Mouse (Mus musculus): ENCODE results near the gene Olfr693. TPM values are rescaled to one million over a fixed set of nuclear protein-coding genes. Genes with fewer than 3 reads are reported as not detected.

The Olfr693 gene
- polyA plus RNA-seq, 1 experiment from 2014 or later = 0.05 TPM

DNA sequence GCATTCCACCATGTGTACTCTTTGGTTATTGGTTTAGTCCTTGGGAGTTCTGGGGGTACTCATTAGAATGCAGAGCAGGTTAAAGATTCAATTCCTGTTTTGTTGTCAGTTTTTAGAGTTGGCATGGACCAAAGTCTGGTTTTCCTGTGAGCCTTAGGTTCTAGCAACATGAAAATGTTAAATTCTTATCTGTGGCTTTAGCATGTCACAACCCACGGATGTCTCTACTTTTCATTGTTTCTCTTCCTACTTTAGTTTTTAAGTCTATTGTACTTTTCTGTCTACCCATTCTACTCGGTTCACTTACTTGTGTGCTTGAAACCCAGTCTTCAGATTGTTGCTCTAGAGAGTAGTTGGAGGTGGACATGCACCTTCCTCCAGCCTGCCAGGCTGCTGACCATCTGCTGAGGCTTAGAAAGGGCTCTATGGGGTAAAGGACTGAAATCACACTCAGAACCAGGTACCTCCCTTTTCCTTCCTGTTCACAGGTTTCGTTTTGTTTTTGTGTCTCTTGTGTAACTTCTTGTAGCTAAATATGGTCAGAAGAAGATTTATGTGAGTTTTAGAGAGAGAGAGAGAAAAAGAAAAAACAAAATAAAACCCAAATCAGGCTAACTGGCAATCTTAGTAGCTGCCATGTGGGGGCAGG, 36.0 kb downstream of the Olfr693 start:
- no peaks in the 10 kb centered on the region for H3K9me3 ChIP-seq
- 79% methylated on average over 3 of the region's 3 CpGs for WGBS
- H3K36me3 ChIP-seq (replicated peaks) = no peaks in the 10 kb centered on the region
- no peaks in the 10 kb centered on the region for H3K27me3 ChIP-seq (replicated peaks; ENCODE audit: low read depth, poor library complexity, severe bottlenecking)
- H3K27ac ChIP-seq (replicated peaks) = no peak overlapping the region
- no peak overlapping the region for H3K4me3 ChIP-seq
- H3K4me1 ChIP-seq = no peaks in the 10 kb centered on the region
- DNase-seq (ENCODE audit: low spot score) = no peak

DNA sequence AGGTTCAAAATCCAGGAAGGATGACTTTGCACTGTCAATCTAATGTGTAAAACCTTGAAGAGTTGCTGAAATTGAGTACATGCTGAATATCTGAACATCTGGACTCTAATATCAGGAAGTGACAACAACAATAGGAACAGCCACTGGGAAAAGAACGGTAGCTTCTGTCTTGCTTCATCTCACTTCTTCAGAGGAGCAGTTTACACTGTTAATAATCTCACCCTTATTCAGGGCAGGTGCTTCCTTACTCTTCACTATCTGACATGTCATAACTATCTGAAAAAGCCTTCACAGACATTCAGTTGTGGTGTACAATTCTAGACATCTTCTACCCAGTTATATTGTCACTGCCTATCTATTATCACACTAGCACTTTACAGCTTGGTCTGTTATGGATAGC, 39.5 kb downstream of the Olfr693 start:
- WGBS = 82% methylated on average over 1 of the region's 1 CpGs
- H3K9me3 ChIP-seq = no peaks in the 10 kb centered on the region
- H3K36me3 ChIP-seq (replicated peaks) = no peaks in the 10 kb centered on the region
- no peaks in the 10 kb centered on the region for H3K27me3 ChIP-seq (replicated peaks; ENCODE audit: low read depth, poor library complexity, severe bottlenecking)
- H3K4me3 ChIP-seq = no peak overlapping the region
- no peak for DNase-seq (ENCODE audit: low spot score)
- no peaks in the 10 kb centered on the region for H3K4me1 ChIP-seq
- H3K27ac ChIP-seq (replicated peaks) = no peak overlapping the region

DNA sequence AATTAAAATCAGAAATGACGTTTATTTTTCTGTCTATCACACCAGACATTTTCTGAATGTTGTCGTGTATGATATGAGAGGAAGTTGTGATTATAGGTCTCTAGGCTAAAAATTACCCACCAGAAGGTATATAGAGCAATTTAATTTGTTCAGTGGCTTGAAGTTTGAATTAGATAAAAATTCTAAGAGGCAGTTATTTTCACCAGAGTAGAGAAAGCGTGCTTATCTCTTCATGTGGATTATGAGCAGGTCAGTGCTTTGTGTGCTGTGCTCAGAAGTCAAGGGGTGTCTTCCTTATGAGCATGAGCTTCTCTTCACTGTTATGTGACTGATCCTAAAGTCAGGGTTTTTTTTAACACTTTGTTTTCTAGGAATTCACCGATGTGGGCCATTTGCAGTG, 44.8 kb downstream of the Olfr693 start:
- WGBS = 87% methylated on average over 4 of the region's 4 CpGs
- Histone ChIP-seq H3K36me3 (replicated peaks) (no peaks in the 10 kb centered on the region), H3K4me1 (no peaks in the 10 kb centered on the region), H3K27me3 (replicated peaks; ENCODE audit: low read depth, poor library complexity, severe bottlenecking) (no peaks in the 10 kb centered on the region), H3K4me3 (no peak overlapping the region), H3K27ac (replicated peaks) (no peak overlapping the region), H3K9me3 (no peaks in the 10 kb centered on the region)
- no peak for DNase-seq (ENCODE audit: low spot score)

Other genes starting within 250 kb of the Olfr693 start
- gene Olfr694, start 11.2 kb upstream of the Olfr693 start, polyA plus RNA-seq (2016; fragmentation: Nextera tagmentation; extraction: Ambion mirVana) = not detected in 2 replicates
- not detected in 2 replicates for gene Olfr695, start 35.8 kb upstream of the Olfr693 start, polyA plus RNA-seq (2016; fragmentation: Nextera tagmentation; extraction: Ambion mirVana)
- not detected in 2 replicates for gene Olfr697, start 61.9 kb upstream of the Olfr693 start, polyA plus RNA-seq (2016; fragmentation: Nextera tagmentation; extraction: Ambion mirVana)
- gene Olfr698, start 74.8 kb upstream of the Olfr693 start, polyA plus RNA-seq (2016; fragmentation: Nextera tagmentation; extraction: Ambion mirVana) = not detected in 2 replicates
- not detected in 2 replicates for gene Olfr699, start 112.6 kb upstream of the Olfr693 start, polyA plus RNA-seq (2016; fragmentation: Nextera tagmentation; extraction: Ambion mirVana)
- not detected in 2 replicates for gene Olfr700, start 128.2 kb upstream of the Olfr693 start, polyA plus RNA-seq (2016; fragmentation: Nextera tagmentation; extraction: Ambion mirVana)
- gene Olfr701, start 133.5 kb upstream of the Olfr693 start, polyA plus RNA-seq (2016; fragmentation: Nextera tagmentation; extraction: Ambion mirVana) = not detected in 2 replicates
- gene Olfr702, start 153.3 kb upstream of the Olfr693 start, polyA plus RNA-seq (2016; fragmentation: Nextera tagmentation; extraction: Ambion mirVana) = not detected in 2 replicates
- not detected in 2 replicates for gene Olfr703, start 162.8 kb upstream of the Olfr693 start, polyA plus RNA-seq (2016; fragmentation: Nextera tagmentation; extraction: Ambion mirVana)
- not detected in 2 replicates for gene Olfr704, start 182.6 kb upstream of the Olfr693 start, polyA plus RNA-seq (2016; fragmentation: Nextera tagmentation; extraction: Ambion mirVana)
- not detected in 2 replicates for gene Olfr705, start 196.3 kb upstream of the Olfr693 start, polyA plus RNA-seq (2016; fragmentation: Nextera tagmentation; extraction: Ambion mirVana)
- not detected in 2 replicates for gene Olfr706, start 207.6 kb upstream of the Olfr693 start, polyA plus RNA-seq (2016; fragmentation: Nextera tagmentation; extraction: Ambion mirVana)
- gene Olfr707, start 220.7 kb upstream of the Olfr693 start, polyA plus RNA-seq (2016; fragmentation: Nextera tagmentation; extraction: Ambion mirVana) = not detected in 2 replicates
- gene Olfr1532-ps1, start 227.4 kb upstream of the Olfr693 start, polyA plus RNA-seq (2016; fragmentation: Nextera tagmentation; extraction: Ambion mirVana) = not detected in 2 replicates